Mouse (Mus musculus) ovary, postnatal 14 days (tissue): ENCODE measurements around the gene Gm10295.

ENCODE experiments used
- DNase-seq: peaks from one replicate; pipeline ENCODE4 v3.0.0; 2022; ENCODE audit warnings: low spot score

Gene Gm10295

DNA sequence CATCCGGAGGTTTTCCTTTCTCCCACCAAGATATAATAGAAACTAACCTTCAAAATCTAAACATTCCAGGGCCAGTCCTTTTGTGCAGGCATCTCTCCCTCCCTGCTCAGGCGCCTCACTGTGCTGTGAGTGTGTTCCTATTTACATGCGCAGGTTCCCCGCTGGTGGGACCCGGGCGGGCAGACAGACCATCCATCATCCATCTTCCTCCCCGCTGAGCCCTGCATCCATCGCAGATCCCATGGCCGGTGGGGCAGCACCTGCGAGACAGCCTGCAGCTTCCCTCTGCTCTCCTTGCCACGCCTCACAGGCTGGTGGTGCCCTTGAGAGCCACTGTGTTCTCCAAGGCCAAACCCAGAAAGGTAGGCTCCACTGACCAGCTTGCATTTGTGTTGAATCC is at the start of gene Gm10295:
Gene Gm10295 (minus strand): TSS at position 122 of the 400 bp plus-strand sequence.
- DNase-seq = no peak

DNA sequence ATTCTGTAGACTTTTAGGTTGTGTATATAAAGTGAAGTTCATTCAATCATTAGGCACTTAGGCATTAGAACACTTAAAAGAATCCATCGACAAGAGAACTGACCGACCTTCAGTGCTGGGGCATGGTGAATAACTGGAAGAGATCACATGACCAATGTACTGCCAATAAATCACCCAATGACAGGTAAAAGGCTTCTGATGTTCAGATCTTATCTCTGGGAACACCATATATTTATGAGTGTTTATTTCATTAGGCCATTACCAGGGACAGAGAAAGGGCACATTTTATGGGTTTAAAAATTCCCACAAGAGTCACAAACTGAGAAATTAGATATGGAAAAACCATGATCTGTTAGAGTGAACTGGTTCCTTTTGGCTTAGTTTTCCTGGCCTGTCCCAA is 49.7 kb upstream of the Gm10295 start:
- DNase-seq = no peak

DNA sequence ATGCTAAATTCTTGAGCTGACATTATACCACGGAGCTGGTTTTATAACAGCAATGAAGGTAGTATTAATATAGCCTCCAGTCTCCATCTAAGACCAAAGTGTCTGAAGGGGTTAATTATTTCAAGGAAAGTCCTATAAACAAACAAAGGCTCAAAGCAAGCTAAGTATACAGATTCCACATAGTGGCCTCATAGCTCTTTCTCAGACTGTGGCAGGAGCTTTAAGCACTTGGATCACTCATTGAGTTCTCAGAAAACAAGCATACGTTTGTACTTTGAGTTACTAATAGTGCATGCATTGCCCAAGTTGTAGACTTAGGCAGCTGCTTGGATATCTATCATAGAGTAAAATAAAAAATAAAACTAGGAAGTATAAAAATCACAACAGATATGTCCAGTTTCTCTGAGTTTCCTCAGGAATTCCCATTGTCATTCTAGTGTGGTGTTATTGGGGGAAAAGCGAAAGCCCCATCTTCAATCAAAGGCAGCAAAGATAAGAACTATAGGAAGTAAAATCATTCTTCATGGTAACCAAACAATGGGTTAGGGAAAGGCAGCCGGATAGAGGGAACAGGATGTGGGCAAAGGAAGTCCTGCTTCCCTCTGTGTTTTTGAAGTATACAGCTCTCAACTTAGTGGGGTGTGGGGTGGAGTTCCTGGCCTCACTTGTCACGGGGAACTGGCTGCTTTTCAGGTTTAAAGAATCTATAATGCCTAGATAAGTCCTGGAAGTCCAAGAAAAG is 48.8 kb upstream of the Gm10295 start:
- DNase-seq = no peak

DNA sequence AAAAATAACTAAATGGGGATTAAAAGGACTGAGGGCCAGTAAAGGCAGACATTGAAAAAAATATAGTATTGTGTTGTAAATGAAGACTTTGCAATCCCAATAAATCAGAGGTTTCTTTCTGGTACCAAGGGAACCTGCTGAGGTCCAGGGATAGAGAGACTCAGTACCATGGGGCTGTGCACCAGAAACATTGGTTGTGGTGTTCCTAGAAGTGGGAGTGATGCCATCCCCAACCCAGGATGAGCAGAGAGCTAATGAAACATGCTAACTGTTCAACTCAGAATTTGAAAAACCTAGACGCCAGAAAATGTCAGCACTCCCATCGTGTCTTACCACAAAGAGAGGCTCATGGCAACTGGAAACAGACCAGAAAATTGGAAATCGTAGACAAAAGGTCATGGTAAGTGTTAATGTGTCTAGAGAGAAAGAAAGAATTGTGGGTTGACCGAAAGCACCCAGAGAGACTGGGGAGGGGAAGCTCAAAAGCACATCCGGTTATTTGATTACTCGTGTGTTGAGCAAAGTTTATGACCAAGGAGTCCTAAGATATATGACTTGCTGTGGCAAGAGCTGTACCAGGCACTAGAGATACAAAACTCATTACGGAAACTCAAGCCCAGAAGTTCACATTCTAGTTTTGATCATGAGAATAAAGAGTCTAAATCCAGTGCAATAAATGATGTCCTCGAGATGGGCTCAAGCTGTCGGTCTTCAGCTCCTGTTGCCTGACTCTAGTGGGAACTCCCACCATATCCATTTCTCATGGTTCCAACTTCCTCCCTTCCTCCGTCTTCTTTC is 47.9 kb upstream of the Gm10295 start:
- DNase-seq = no peak

DNA sequence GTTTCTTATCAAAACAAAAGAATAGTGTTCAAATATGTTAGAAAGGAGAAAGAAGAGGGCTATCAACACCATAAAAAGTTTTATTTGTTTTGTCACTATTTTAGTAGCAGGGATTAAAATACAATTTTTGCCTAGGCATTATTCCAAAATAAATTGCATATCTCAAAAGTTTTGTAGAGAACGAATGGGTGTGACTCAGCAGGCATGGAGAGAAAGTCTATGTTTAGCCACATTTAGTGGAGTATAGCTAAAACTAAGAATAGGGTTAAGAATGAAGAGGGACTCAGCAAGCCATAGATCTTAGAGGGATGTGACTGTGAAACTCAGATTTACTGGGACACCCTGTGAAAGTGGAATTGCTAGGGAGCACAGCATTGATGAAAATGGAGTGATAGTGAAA is 47.1 kb upstream of the Gm10295 start:
- no peak for DNase-seq

DNA sequence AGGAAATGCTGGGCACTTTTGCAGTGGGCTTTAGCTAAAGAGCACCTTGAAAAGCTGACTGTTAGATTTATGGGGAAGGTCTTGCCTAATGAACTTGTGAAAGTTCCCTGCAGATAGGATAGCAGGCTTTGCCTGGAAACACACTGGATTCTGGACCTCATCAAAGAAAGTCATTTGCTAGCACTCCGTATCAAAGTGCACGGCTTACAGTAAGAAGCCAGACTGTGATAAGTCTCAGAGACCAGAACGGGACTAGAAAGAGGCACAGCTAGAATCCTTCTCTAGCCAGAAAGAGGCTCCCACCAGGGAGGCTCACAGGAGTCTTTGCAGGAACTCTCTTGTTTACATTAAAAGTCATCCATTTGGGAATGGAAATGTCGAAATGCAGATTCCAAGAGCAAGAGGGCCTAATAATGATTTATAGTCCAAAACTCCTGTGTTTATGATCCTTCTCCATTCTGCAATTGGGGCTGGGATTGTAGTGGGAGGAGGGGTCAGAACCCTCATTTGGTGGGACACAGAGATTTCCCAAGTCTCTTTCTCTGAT is 41.6 kb upstream of the Gm10295 start:
- no peak for DNase-seq

DNA sequence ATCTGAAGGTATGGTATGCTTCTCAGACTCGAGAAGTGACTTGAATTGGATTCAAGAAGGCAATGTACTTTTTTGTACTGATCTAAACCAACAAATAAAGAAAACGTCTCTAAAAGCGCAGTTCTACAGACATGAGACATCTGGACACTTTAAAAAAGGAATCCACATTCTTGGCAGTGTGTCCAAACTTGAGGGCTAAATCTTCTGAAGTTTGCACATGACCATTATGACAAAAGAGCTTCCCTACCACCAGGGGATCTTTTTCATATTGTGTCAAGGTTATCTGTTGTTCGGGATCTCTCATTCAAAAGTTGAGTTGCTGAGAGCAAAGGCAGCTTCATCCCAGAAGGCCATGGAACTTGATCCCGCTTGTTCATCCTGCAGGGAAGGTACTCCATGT is 40.0 kb upstream of the Gm10295 start:
- DNase-seq = no peak

DNA sequence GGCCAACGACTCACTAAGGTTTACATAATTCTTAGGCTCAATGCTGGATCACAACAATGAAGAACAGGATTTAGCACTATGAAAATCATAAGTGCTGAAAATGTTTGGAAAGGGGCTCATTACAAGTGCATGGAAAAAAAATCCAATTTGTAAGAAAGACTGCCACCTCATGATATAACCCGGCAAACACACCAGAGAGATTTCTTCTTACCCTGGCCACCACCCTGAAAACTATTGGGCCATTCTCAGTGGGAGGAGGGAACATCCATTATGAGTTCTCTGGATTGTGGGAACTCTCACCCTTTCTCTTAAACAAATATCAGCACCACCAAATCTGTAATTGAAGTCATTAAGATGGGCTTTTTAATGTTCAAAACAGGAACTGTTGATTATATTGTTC is 39.0 kb upstream of the Gm10295 start:
- DNase-seq = no peak

DNA sequence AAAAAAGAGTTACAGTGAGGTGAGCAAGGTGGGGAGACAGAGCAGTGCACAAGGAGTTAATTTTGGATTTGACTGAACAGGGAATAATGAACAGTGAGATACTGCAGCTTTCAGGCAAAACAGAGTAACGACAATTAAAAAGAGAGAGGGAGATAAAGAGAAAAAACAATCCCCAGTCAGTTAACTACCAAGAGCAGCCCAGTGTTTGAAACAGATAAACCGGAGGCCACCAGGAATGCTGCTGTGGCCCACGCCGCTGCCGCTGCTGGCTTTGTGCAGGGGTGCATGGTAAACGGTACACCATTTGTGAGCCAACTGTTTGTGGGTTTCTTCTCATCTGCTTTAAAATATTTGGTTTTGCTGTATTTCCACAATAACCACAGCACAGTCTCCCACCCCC is 34.8 kb upstream of the Gm10295 start:
- no peak for DNase-seq

DNA sequence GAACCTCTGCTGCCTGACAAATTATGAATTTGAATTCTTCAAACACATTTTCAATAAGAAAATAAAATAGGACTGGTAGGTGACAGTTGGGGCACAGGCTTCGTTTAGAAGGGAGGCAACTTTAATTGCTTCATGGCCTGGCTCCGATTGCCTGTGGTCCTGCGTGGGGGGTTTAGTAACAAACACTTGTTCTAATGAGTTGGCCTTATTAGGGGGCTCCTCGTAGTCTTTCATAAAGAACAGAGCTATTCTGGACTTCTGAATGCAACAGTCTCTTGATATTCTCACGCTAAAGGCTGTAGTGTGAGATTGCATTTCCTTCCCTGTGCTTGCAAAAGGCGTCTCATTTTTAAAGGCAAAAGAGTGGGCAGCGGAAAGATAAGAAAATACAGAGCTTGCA is 33.6 kb upstream of the Gm10295 start:
- DNase-seq = no peak

DNA sequence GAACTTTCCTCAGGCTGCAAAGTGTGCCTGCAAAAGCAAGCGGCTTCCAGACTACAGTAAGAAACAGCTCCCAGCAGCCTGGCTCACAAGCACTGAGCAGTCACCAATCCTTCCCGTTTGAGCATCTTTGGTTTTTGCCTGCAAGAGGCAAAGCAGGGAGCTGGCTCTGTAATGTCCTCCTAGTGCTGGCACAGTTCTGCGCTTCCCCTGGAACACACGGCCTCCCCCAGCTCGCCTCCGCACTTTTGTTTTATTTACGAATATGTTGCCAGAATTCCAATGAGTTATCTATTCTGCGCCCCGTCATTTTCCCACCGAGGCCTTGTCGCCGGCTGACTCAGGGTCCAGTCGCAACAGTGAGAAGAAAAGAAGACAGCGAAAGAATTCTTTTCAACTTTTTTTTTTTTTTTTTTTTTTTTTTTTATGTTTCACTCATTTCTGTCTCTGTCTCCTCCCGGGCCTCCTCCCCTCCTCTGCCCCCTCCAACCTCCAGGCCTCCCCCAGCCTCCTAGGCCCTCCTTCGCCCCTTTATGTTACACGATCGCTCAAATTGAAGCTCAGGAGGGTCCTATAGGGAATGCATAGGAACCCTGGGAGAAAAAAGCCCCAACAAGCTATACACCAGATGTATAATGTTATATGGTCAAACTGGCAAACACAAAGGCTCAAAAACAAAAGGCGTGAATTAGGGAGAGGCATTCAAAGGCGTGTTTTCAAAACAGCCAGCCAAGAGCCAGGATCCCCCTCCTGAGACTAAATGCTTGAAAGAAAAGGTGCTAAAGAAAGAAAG is 32.3 kb upstream of the Gm10295 start:
- DNase-seq = peak; percentile 48

DNA sequence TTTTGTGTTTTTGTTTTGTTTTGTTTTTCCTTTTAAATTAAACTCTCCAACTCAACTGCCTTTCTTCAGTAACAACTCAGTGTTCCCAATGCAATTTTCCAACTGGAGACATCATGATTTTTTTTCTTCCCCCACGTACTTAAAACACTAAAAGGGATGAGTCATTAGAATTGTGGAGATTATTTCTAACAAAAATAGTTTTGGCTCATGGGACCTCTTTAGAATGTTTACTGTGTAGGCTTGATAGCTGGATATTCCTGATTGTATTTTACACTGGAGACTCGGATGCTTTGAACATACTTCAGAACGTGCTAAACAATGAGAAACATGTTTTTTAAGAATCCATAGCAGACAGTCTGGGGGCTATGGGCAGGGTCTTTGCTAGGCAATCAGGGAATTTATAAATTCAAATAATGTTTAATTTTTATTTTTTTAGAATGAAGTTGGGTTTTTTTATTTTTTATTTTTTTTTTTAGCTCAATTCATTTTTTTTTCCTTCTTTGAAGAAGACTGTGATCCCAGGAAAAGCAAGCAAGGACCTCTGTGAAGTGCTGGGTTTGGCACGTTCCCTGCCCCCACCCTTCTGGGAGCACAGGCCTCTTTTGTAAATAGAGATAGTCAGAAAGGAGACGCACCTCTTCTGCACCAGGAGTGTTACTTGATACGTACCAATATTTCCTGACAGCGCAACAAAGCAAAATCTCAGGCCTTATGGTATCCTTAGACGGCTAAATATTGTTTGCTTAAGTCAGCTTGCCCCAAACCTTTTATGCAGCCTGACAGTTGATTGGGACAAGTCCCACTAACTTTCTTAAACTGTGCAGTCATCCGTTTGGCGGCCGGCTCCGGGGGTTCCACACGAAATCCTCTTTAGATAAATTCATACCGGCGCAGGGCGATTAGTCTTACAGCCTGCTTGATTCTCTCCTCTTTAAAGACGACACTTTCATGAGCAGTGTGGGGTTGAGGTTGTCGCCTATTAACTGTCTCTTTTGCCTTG is 28.8 kb upstream of the Gm10295 start:
- no peak for DNase-seq

DNA sequence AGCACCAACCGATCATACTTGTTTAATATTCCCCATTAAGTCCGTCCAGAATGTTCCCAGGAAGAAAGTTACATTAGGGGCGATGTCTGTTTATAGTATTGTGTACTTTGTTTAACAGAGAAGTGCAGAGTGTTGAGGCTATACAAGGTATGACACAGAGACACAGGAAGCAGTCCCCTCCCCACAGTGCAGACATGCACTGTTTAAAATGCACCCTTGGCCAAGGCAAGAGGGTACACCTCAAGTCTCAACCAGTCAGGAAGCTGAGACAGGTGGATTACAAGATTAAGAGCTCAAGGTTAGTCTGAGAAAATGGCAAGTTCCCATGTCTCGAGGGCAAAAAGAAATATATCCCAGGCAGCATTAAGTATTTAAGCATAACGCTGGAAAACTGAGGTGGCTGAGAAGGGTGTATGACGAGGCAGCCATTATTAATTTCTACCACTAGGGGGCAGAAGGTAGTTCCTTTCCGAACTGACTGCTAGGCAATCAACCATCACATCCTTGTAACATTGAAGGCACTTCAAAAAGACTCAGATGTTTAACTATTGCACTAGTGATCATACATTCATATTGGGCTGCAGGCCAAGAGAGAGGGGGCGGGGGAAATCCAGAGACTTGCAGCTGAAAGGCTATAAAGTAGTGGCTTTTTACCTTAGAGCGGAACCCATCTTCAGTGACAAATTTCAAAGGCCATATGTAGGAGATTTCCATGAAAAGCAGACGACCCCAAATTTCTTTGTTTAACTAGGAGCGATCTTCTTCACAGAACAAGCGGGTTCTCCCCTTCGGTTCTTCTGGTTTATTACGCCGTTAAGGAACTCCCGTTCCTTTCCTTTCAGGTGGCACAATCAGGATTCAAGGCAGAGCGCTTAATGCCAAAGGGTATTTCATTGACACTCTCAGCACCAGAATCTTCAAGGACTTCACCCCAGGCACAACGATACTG is 27.8 kb upstream of the Gm10295 start:
- peak; percentile 52 for DNase-seq

DNA sequence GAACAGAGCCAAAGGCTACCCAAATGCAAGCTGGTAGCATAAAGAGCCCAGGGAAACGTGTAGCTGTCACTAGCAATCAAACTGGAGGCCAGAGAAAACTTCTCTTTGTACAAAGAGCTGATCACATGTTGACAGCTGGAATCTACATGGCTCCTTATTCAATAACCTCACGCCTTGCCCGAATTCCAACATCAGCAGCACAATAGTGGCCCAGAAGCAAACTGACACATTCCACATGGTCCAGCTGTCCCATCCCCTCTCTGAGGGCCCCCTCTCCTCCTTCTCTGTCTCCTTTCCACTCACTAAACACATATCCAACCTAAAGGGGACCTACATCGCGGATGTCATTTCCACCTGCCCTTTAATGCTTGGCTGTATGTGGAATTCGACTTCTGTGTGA is 26.7 kb upstream of the Gm10295 start:
- no peak for DNase-seq

DNA sequence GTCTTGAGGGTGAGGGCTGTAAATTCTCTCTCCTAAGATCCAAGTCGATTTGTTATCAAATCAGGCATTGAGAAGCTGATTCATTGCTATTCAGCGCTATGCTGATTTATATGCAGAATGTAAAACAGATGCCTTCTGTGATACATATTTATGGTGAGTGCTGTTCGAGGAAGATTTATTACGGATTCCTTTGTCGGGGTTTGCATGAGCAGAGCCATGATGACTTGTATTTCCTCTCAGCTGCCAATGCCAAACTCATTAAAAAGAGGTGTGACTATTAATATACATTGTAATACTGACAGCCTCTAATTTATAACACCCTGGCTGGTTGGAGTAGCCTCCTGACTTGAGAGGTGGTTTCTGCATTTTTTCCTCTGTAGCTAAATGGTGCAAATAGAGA is 22.8 kb upstream of the Gm10295 start:
- DNase-seq = no peak

DNA sequence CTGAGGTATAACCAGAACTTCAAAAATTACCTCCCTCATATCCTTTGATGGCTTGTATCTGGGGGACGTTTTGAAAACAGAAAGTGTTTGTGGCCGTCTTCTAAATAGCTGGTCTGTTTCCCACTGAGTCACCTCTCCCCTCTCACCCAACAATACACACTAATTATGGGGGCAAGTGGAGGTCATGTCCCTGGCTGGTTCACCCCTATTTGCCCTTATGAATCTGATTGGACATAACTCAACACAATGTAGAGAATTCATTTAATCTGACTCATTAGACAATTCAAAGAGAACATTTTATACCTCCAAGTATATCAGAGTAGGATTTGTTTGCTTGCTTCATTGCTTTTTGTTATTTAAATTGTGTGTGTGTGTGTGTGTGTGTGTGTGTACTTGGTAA is 20.6 kb upstream of the Gm10295 start:
- DNase-seq = no peak

DNA sequence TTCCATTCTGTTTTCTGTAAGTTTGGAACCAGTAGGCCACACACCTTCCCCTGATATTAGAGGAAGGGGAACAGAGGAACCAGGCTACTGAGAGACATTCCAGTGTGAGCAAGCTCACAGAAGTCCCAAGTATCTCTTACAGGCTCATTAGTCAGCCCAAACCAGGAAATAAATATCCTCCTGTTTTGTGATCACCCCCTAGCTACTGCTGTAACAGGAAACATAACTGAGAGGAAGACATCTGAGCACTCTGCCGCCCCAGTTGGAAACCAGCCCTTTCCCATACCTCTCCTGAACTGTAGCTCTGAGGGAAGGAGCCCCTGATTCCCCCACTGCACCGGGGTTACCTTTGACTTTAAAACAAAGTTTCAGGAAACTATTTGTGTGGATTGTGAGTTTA is 19.5 kb upstream of the Gm10295 start:
- no peak for DNase-seq

DNA sequence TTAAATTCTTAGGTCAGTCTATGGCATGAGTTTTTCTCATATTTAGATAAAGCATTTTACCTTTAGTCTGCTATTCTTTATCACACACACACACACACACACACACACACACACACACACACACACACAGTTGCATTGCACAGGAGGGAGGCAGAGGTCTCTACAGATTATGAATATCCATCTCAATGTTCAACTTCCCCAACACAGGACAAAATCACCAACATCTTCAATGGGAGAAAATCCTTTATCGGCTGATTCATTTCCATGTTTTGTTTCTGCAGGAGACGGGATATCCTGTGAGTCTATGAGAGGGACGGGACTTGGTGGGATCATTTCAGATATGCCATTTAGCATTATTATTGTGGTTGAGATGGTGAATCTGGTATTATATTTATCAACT is 18.8 kb upstream of the Gm10295 start:
- DNase-seq = no peak

DNA sequence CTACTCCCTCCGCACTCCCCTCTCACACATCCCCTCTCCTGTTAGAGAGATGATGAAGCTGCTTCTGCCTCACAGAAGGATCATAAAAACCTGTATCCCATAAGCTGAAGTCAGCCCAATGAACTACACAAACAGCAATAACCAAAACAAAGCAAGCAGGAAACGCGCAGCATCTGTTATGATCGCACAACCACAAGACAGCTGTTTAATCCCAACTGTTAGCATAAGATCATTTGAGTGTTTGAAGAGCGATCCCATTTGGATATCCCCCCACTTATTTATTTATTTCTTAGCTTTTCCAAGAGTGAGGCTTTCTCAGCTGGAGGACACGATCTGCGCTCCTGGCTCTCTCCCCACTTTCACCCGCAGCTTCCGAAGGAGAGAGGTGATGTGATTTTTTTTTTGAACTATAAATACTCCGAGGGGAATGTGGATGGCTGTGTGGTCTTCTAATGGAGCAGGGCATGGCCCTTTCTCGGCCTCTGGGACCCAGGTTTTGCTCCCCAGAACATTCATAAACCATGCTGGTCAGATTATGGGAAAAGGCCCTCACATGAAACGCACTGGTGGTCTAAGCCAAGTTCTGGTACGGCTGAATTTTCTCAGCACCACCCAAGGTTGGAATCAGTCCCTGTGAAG is 17.4 kb upstream of the Gm10295 start:
- DNase-seq = no peak

DNA sequence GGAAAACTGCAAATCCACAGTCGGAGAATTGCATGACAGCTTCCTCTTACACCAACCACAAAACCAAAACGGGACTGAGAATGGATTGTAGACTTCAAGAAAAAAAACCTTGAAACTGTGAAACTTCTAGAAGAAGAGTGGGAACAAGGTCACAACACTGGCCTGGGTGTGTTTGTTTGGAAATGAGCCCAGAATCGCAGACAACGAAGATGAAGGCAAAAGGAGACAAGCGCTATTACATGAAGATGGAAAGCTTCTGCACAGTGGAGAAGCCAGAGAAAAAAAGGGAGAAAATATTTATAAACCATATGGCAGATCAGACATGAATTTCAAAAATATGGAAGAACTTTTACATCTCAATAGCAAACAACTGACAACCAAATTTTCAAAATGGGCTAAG is 4.3 kb upstream of the Gm10295 start:
- no peak for DNase-seq
